Mouse (Mus musculus) testis, adult 2 months (tissue): ENCODE measurements at regions not wholly inside any gene's neighbourhood (a gene's known extent, or its start where the extent isn't known, plus 50 kb on each side); places are given as distances from the start of the nearest gene placed in this dataset.

Source experiments
- H3K27ac ChIP-seq: fragments of 200-500 bp; 2 replicates; pipeline ENCODE4 v1.5.1; 2012; ENCODE audit warnings: low read depth, low read length; ENCODE audit not compliant: control insufficient read depth, insufficient read depth
- H3K27me3 ChIP-seq: fragments of 200-500 bp; 2 replicates; pipeline ENCODE4 v1.6.1; 2012; ENCODE audit warnings: mild to moderate bottlenecking, low read length, moderate library complexity; ENCODE audit not compliant: control insufficient read depth, insufficient read depth
- H3K36me3 ChIP-seq: fragments of 200-500 bp; 2 replicates; pipeline ENCODE4 v1.6.1; 2012; ENCODE audit warnings: mild to moderate bottlenecking, low read length; ENCODE audit not compliant: control insufficient read depth, insufficient read depth
- H3K4me1 ChIP-seq: fragments of 200-500 bp; 2 replicates; pipeline ENCODE4 v1.6.1; 2012; ENCODE audit warnings: low read length; ENCODE audit not compliant: control insufficient read depth, insufficient read depth
- H3K4me3 ChIP-seq: fragments of 200-500 bp; 2 replicates; pipeline ENCODE4 v1.5.1; 2012; ENCODE audit warnings: low read depth, mild to moderate bottlenecking, low read length, moderate library complexity, mixed read lengths; ENCODE audit not compliant: control insufficient read depth
- CTCF ChIP-seq: fragments of 200-500 bp; IDR thresholded peaks from 2 replicates; pipeline ENCODE4 v1.5.1; 2012; ENCODE audit warnings: low read depth, mild to moderate bottlenecking, inconsistent platforms, low read length, moderate library complexity; ENCODE audit not compliant: control insufficient read depth, insufficient read depth, insufficient replicate concordance
- POLR2A ChIP-seq: fragments of 200-500 bp; IDR thresholded peaks from 2 replicates; pipeline ENCODE4 v1.6.1; 2012; ENCODE audit warnings: low read depth, mild to moderate bottlenecking, inconsistent platforms, low read length, moderate library complexity; ENCODE audit not compliant: control insufficient read depth

DNA sequence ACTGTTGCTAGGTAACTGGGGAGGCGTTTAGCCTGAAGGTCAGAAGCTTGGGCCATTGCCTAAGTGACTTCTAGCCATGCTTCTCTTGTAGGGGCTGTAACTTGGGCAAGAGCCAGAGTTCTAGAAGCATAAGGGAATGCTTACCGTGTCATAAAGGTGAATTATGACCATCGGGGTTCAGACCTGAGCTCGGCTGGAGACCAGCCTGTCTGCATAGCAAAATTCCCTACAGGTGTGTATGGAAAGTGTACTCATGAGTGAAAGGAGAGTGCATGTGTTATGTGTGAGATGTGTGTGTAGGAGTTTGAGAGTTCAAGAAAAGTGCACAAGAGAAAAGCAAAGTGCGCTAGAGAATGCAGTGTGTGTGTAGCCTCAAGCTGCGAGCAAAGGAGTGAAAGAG lies 692.7 kb upstream of the Cox7c start:
- TF ChIP-seq CTCF (no peak), POLR2A (peak; percentile 38; the same call in 1 of the 2 replicates)
- Histone ChIP-seq H3K4me1 (no peaks in the 10 kb centered on the region), H3K36me3 (no peaks in the 10 kb centered on the region), H3K4me3 (peak overlapping the region; percentile 76), H3K27ac (peak overlapping the region; percentile 49; the same call in 1 of the 2 replicates), H3K27me3 (no peaks in the 10 kb centered on the region)

DNA sequence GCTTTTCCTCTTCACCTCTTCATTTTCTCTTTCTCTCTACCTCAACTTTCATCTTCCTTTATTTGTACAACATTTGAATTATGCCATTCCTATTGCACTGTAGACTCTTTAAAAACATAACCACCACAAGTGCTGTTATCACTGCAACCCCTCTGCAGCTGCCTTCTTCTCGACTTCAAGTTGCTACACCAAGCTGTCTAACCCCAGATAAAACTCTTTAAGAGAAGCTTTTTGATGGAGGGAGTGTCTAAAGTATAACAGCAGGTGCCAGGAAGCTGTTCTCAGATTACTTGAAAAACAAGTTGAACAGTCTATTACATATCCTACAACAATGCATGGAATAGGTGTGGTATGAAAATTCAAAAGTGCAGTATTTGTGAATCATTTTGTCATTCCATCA lies 681.7 kb upstream of the Cox7c start:
- Histone ChIP-seq H3K27me3 (no peaks in the 10 kb centered on the region), H3K4me3 (no peak overlapping the region), H3K36me3 (no peaks in the 10 kb centered on the region), H3K4me1 (no peaks in the 10 kb centered on the region), H3K27ac (no peak overlapping the region)
- no peak for TF ChIP-seq CTCF
- TF ChIP-seq POLR2A = no peak

DNA sequence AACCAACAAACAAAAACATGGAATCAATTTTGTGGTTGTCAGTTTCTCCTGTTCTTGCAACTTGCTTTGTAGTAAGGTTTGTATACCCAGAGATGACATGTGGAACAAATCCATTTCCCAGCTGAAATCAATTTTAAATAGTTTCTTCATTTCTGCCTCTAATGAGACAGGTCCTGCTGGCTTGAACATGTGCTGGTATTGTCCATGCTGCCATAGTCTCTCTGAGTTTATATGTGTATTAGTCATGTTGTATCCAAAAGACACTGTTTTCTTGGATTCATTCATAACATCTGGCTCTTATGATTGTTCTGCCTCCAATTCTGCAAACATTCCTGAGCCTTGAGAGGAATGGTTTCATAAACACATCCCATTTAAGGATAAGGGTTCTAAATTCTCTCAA lies 680.0 kb upstream of the Cox7c start:
- Histone ChIP-seq H3K27ac (no peak overlapping the region), H3K27me3 (no peaks in the 10 kb centered on the region), H3K4me1 (no peaks in the 10 kb centered on the region), H3K4me3 (no peak overlapping the region), H3K36me3 (no peaks in the 10 kb centered on the region)
- no peak for TF ChIP-seq CTCF
- TF ChIP-seq POLR2A = no peak
